Mouse (Mus musculus): ENCODE data around the gene Phyhd1.

The Phyhd1 gene

GRCm38 (mm10) chr2:30256616-30257350 is 9.2 kb upstream of the Phyhd1 start:
- DNase-seq (ENCODE audit: low spot score in 2 of 2): no peak

- no peak for DNase-seq (ENCODE audit: low spot score in 2 of 2)
These were observed 8.1 kb upstream of the Phyhd1 start for GRCm38 (mm10) chr2:30257699-30258460.

GRCm38 (mm10) chr2:30258600-30258999 is 7.4 kb upstream of the Phyhd1 start:
- DNase-seq (ENCODE audit: low spot score in 2 of 2): no peak

- DNase-seq (ENCODE audit: low spot score in 2 of 2): no peak
These were observed 6.6 kb upstream of the Phyhd1 start for GRCm38 (mm10) chr2:30259131-30260064.

- DNase-seq (ENCODE audit: low spot score in 2 of 2): no peak
These were observed 4.8 kb upstream of the Phyhd1 start for GRCm38 (mm10) chr2:30261064-30261736.

GRCm38 (mm10) chr2:30261921-30262839 is 3.8 kb upstream of the Phyhd1 start:
- DNase-seq (ENCODE audit: low spot score in 2 of 2): no peak

- no peak for DNase-seq (ENCODE audit: low spot score in 2 of 2)
These were observed 3.1 kb upstream of the Phyhd1 start for GRCm38 (mm10) chr2:30262840-30263441.

GRCm38 (mm10) chr2:30263811-30264210 is 2.2 kb upstream of the Phyhd1 start:
- no peak for DNase-seq (ENCODE audit: low spot score in 2 of 2)

GRCm38 (mm10) chr2:30264671-30265519 is 1.1 kb upstream of the Phyhd1 start:
- DNase-seq (ENCODE audit: low spot score in 2 of 2): no peak

GRCm38 (mm10) chr2:30266392-30266941 is 464 bp downstream of the Phyhd1 start:
- DNase-seq (ENCODE audit: low spot score in 2 of 2): no peak

GRCm38 (mm10) chr2:30267466-30267865 is 1.5 kb downstream of the Phyhd1 start:
- no peak for DNase-seq (ENCODE audit: low spot score in 2 of 2)

GRCm38 (mm10) chr2:30268371-30268770 is 2.4 kb downstream of the Phyhd1 start:
- no peak for DNase-seq (ENCODE audit: low spot score in 2 of 2)

- DNase-seq (ENCODE audit: low spot score in 2 of 2): peak in 1 of 2 experiments; percentile 62
These were observed 3.4 kb downstream of the Phyhd1 start for GRCm38 (mm10) chr2:30269241-30269990.

GRCm38 (mm10) chr2:30270134-30270533 is 4.1 kb downstream of the Phyhd1 start:
- peak; percentile 47 to 73 for DNase-seq (ENCODE audit: low spot score in 2 of 2)

GRCm38 (mm10) chr2:30280743-30281142 is 14.7 kb downstream of the Phyhd1 start, which contains the start of gene Gm28038:
Gene Gm28038, plus strand, starts transcription at chr2:30281043.
- no peak for DNase-seq (ENCODE audit: low spot score in 2 of 2)

GRCm38 (mm10) chr2:30281651-30282050 is 15.6 kb downstream of the Phyhd1 start:
- no peak for DNase-seq (ENCODE audit: low spot score in 2 of 2)

GRCm38 (mm10) chr2:30283193-30283592 is 17.2 kb downstream of the Phyhd1 start:
- DNase-seq (ENCODE audit: low spot score in 2 of 2): no peak

GRCm38 (mm10) chr2:30285004-30285403 is 19.0 kb downstream of the Phyhd1 start:
- no peak for DNase-seq (ENCODE audit: low spot score in 2 of 2)

Data from spleen, postnatal 4 days (tissue).